Mouse (Mus musculus) stomach, embryonic 14.5 days (tissue): ENCODE measurements around the gene Lekr1. TPM values are rescaled to one million over a fixed set of nuclear protein-coding genes. Genes with fewer than 3 reads are reported as not detected.

Source experiments
- ATAC-seq: fragments of 200-750 bp; cut with Nextera tagmentation; 2 replicates; pipeline ENCODE4 v1.8.0; 2017; ENCODE audit warnings: low read depth, moderate TSS enrichment; ENCODE audit not compliant: insufficient number of reproducible peaks, insufficient read depth, low FRiP score
- H3K27ac ChIP-seq: fragments of 300-500 bp; sonication (generic); 2 replicates; pipeline ENCODE4 v1.5.1; 2014; ENCODE audit warnings: mild to moderate bottlenecking, low read length, moderate library complexity, mixed read lengths
- H3K27me3 ChIP-seq: fragments of 300-500 bp; sonication (generic); 2 replicates; pipeline ENCODE4 v1.6.1; 2014; ENCODE audit warnings: low read length, control low read depth, mixed read lengths; ENCODE audit not compliant: control insufficient read depth, insufficient read depth
- H3K36me3 ChIP-seq: fragments of 300-500 bp; sonication (generic); 2 replicates; pipeline ENCODE4 v1.6.1; 2014; ENCODE audit warnings: mild to moderate bottlenecking, control low read depth, low read length, moderate library complexity, mixed read lengths; ENCODE audit not compliant: control insufficient read depth, insufficient read depth
- H3K4me1 ChIP-seq: fragments of 300-500 bp; sonication (generic); 2 replicates; pipeline ENCODE4 v1.6.1; 2014; ENCODE audit warnings: low read length, control low read depth, mixed read lengths; ENCODE audit not compliant: control insufficient read depth, insufficient read depth
- H3K4me2 ChIP-seq: fragments of 300-500 bp; sonication (generic); replicated peaks from 2 replicates; pipeline ENCODE4 v1.6.1; 2014; ENCODE audit warnings: low read depth, low read length, control low read depth
- H3K4me3 ChIP-seq: fragments of 300-500 bp; sonication (generic); 2 replicates; pipeline ENCODE4 v1.5.1; 2014; ENCODE audit warnings: low read depth, low read length, control low read depth
- H3K9ac ChIP-seq: fragments of 300-500 bp; sonication (generic); replicated peaks from 2 replicates; pipeline ENCODE4 v1.6.1; 2014; ENCODE audit warnings: low read depth, mild to moderate bottlenecking, control low read depth, low read length, moderate library complexity, mixed read lengths
- H3K9me3 ChIP-seq: fragments of 300-500 bp; sonication (generic); 2 replicates; pipeline ENCODE4 v1.6.1; 2016; ENCODE audit warnings: low read depth, low read length, control low read depth; ENCODE audit not compliant: control insufficient read depth
- WGBS: fragments of 180-500 bp; shearing (Covaris S2); extraction: QIAGEN DNeasy Blood & Tissue Kit; methylation state at CpG from one replicate; pipeline ENCODE4 v1.1.7; 2014; 5-methylcytosine and 5-hydroxymethylcytosine counted together
- polyA plus RNA-seq: library from polyadenylated mRNA; unstranded; fragments of >200 nt; fragmentation: Nextera tagmentation; extraction: Ambion mirVana; gene quantifications from 2 replicates; pipeline ENCODE4 v1.2.1, GENCODE M21; 2014

The Lekr1 gene
- polyA plus RNA-seq, 1 experiment from 2014 or later, result 12.3 TPM

DNA sequence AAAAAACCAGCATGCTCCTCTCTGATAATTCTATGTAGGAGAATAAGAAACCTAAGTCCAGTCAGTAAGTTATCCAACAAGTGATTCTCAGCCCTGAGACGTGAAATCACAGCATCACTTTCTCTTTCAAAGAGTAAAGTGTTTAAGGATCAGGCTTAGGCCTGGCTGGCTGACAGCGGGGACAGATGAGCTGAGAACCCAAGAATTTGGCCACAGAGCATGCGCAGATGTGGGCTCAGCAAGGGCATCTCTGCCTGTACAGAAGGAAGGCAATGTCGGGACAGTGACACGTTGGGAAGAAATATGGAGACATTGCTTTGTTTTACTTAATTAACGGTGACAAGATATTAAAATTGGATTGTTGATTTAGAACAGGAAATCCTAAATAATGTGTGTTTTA lies 160.7 kb downstream of the Lekr1 start:
- 74% methylated on average over 6 of the region's 6 CpGs for WGBS

DNA sequence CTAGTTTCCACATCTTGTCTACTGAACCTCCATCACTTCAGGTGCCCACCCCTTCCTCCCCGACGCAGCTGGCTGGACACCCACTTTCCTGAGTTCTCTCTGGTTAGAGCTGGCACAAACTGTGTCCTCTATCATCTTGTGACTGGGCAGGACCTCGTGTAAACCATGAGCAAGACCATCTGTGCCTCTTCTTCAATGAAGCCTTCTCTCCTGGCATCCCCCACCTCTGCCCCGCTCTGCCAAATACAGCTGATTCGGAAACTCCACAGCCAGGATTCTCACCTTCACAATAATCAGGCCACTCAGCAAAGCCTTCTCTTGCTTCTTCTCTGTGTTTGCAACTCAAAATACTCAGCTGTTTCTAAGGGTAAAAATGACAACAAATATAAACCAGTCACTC lies 161.4 kb downstream of the Lekr1 start:
- WGBS, result 85% methylated on average over 5 of the region's 5 CpGs
- Histone ChIP-seq H3K9ac (no peak overlapping the region), H3K9me3 (no peaks in the 10 kb centered on the region), H3K4me2 (no peak overlapping the region), H3K36me3 (no peaks in the 10 kb centered on the region), H3K27ac (no peak overlapping the region), H3K4me1 (0 out of 2 replicates have a peak, but pooled peaks cover 6% of the 10 kb centered on the region), H3K27me3 (no peaks in the 10 kb centered on the region), H3K4me3 (no peak overlapping the region)
- no peak for ATAC-seq

More for the DNA sequence above, 160.7 kb downstream of the Lekr1 start:
- Histone ChIP-seq H3K4me2 (no peak overlapping the region), H3K27me3 (no peaks in the 10 kb centered on the region), H3K4me3 (no peak overlapping the region), H3K27ac (no peak overlapping the region), H3K9ac (no peak overlapping the region), H3K9me3 (no peaks in the 10 kb centered on the region), H3K36me3 (no peaks in the 10 kb centered on the region), H3K4me1 (0 out of 2 replicates have a peak, but pooled peaks cover 6% of the 10 kb centered on the region)
- no peak for ATAC-seq

DNA sequence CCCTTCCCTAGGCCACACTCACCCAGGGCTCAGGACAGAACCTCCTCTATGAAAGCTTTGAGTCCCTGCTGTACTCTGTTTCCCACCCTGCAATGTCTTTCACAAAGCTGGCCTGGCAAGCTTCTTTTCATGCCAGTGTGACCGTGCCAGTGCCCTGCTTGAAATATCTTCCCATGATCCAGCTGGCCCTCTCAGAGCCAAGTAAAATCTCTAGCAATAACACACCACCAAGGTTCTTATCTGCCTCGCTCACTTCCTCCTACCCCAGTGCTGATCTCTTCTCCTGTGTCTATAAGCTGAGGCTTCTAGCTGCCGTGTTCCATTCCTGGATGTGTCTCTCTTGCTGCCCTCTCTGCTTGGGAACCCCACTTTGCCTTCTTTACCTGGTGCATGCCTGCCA lies 162.0 kb downstream of the Lekr1 start:
- no peak for ATAC-seq
- WGBS, result 74% methylated on average over 3 of the region's 3 CpGs

DNA sequence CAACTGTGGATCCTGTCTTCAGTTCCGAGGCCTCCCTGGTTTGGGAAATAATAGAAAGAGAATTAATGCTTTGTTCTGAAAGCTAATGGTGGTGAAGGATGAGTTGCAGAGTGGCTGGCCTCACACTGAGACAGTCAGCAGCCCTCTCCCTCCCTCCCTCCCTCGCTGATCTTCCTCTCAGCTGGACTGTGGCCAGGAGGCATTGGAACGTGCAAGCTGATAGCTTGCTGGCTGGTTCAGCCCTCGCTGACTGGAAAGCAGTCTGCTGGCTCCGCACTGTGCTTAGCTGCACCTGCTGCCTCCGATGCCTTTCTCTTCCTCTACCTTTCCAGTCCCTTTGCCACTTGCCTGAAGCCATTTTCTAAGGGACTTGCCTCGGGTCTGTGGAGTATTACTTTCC lies 163.2 kb downstream of the Lekr1 start:
- H3K36me3 ChIP-seq, result no peaks in the 10 kb centered on the region
- H3K27me3 ChIP-seq, result no peaks in the 10 kb centered on the region
- H3K27ac ChIP-seq, result no peak overlapping the region
- H3K9me3 ChIP-seq, result no peaks in the 10 kb centered on the region
- H3K4me1 ChIP-seq, result 0 out of 2 replicates have a peak, but pooled peaks cover 6% of the 10 kb centered on the region
- peak; percentile 74; the same call in 1 of the 2 replicates for ATAC-seq
- no peak overlapping the region for H3K9ac ChIP-seq
- no peak overlapping the region for H3K4me2 ChIP-seq
- WGBS, result 22% methylated on average over 7 of the region's 7 CpGs
- H3K4me3 ChIP-seq, result no peak overlapping the region

More for the DNA sequence above, 162.0 kb downstream of the Lekr1 start:
- no peak overlapping the region for H3K27ac ChIP-seq
- no peaks in the 10 kb centered on the region for H3K27me3 ChIP-seq
- no peak overlapping the region for H3K4me2 ChIP-seq
- no peak overlapping the region for H3K4me3 ChIP-seq
- H3K36me3 ChIP-seq, result no peaks in the 10 kb centered on the region
- H3K9ac ChIP-seq, result no peak overlapping the region
- 0 out of 2 replicates have a peak, but pooled peaks cover 6% of the 10 kb centered on the region for H3K4me1 ChIP-seq
- H3K9me3 ChIP-seq, result no peaks in the 10 kb centered on the region

DNA sequence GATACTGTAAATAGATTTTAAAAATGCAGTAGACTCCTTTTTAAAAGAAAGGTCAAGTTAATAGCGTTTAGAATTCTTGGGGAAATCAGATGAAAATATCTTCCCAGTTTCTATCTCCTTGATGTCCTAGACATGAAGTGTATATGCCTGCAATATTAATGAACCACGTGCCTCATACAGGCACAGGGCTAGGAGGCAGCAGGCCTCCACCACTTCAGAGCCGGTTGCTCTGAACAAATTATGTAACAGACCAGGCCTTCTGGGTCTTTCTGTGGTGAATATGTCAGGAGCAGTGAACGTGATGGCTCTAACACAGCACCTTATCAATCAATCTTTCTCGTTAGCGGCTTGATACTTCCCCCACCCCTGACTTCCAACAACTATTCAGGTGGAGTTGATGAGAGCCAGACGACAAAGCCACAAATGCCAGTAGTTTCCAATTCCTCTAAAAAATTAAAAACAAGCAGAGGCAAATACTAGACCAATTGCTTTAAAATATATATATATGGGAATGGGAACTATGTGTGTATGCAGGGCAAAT lies 164.0 kb downstream of the Lekr1 start:
- H3K4me3 ChIP-seq, result no peak overlapping the region
- no peaks in the 10 kb centered on the region for H3K9me3 ChIP-seq
- H3K27me3 ChIP-seq, result no peaks in the 10 kb centered on the region
- 0 out of 2 replicates have a peak, but pooled peaks cover 6% of the 10 kb centered on the region for H3K4me1 ChIP-seq
- H3K4me2 ChIP-seq, result no peak overlapping the region
- 60% methylated on average over 7 of the region's 7 CpGs for WGBS
- H3K27ac ChIP-seq, result no peak overlapping the region
- no peak for ATAC-seq
- H3K36me3 ChIP-seq, result no peaks in the 10 kb centered on the region
- no peak overlapping the region for H3K9ac ChIP-seq

DNA sequence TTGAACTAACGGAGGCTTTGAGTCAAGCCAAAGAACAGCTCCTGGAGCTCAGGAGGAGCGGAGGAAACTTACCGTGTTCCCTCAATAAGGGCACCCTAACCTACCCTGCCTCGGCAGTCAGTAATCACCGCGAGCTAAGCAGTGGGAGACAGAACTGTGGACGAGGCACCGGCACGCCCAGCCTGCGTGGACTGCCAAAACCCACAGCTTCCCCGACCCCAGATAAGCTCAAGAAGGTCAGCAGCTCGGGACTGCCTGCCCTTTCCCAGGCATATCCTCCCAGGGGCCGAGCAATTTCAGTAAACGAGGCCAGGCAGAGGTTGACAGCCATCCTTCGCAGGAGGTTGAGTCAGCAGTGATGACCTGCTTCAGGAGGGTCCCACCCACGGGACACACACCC lies 164.8 kb downstream of the Lekr1 start:
- Histone ChIP-seq H3K27ac (no peak overlapping the region), H3K27me3 (no peaks in the 10 kb centered on the region), H3K36me3 (no peaks in the 10 kb centered on the region), H3K4me3 (no peak overlapping the region), H3K9ac (no peak overlapping the region; the same call in 1 of the 2 replicates), H3K9me3 (no peaks in the 10 kb centered on the region), H3K4me1 (0 out of 2 replicates have a peak, but pooled peaks cover 6% of the 10 kb centered on the region), H3K4me2 (no peak overlapping the region)
- ATAC-seq, result 0 out of 2 replicates have a peak, but pooled peaks have one; percentile 20
- 25% methylated on average over 16 of the region's 16 CpGs for WGBS

DNA sequence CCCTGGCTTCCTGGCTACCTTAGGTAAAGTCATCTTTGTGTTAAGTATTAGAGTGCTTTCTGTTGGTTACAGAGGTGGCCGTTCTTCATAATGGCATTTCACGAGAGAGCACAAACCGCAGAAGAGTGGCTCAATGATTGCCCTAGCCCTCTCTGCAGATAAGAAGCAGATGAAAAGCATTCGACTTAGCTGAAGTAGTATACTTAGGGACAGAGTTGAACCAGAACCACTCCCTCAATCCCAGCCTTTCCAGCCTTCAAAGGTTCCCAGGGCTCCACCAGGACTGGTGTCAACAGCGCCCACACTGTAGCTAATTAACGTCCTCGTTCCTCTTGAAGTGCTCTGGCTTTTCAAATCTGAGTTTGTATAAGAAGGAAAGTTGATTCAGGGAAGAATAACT lies 166.4 kb downstream of the Lekr1 start:
- H3K4me3 ChIP-seq, result no peak overlapping the region
- no peaks in the 10 kb centered on the region for H3K9me3 ChIP-seq
- H3K27me3 ChIP-seq, result no peaks in the 10 kb centered on the region
- no peak overlapping the region for H3K4me2 ChIP-seq
- no peaks in the 10 kb centered on the region for H3K36me3 ChIP-seq
- WGBS, result 30% methylated on average over 7 of the region's 7 CpGs
- H3K27ac ChIP-seq, result no peak overlapping the region
- no peak overlapping the region for H3K9ac ChIP-seq
- 0 out of 2 replicates have a peak, but pooled peaks cover 6% of the 10 kb centered on the region for H3K4me1 ChIP-seq
- no peak for ATAC-seq

DNA sequence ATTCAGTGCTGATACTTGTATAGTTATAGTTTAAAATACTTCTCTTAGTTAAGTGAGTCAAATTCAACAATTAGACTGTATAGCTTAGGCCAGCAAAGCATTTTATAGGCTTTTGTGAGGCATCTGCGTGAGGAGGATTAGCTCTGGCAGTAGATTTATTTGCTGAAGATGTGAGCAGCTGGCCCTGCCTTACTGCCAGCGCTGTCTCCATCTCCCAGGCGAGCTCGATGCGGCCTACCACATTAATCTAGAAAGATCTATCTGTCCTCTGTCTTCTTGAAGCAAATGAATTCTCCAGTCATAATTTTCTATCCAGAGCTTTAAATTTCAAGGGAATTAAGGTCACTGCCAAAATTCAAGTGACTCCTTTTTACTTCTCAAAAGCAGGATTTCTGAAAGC lies 170.4 kb downstream of the Lekr1 start:
- Histone ChIP-seq H3K4me2 (no peak overlapping the region), H3K27me3 (no peaks in the 10 kb centered on the region), H3K9me3 (no peaks in the 10 kb centered on the region), H3K9ac (no peak overlapping the region), H3K4me1 (no peaks in the 10 kb centered on the region), H3K36me3 (no peaks in the 10 kb centered on the region), H3K4me3 (no peak overlapping the region), H3K27ac (no peak overlapping the region)
- ATAC-seq, result no peak
- 40% methylated on average over 5 of the region's 5 CpGs for WGBS

DNA sequence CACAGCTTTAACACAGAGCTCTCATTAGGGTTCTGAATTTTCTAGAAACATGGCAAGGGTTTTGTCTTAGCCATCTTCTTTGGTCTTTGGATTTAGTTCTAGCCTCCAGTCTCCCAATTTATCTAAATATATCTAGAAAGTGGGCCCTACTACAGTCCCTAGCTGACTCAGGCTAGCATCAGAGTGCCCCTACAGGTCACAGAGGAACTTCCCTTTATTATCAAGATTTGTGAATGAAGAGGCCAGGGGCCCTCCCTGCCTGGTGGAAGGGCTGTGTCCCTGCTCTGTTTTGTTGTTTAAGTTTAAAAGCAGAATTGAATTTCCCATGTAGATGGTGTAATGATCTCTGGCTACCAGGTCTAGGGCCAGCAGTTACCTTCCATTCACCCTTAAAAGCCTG lies 173.6 kb downstream of the Lekr1 start:
- no peak for ATAC-seq
- H3K4me1 ChIP-seq, result no peaks in the 10 kb centered on the region
- H3K36me3 ChIP-seq, result no peaks in the 10 kb centered on the region
- no peak overlapping the region for H3K4me3 ChIP-seq
- no peak overlapping the region for H3K4me2 ChIP-seq
- no peaks in the 10 kb centered on the region for H3K27me3 ChIP-seq
- no peaks in the 10 kb centered on the region for H3K9me3 ChIP-seq
- H3K27ac ChIP-seq, result no peak overlapping the region
- H3K9ac ChIP-seq, result no peak overlapping the region
